Mouse (Mus musculus) myocyte (in vitro differentiated cells): ENCODE measurements around the gene Atrnl1. TPM values are rescaled to one million over a fixed set of nuclear protein-coding genes. Genes with fewer than 3 reads are reported as not detected.

ENCODE experiments used
- H3K27me3 ChIP-seq: one replicate; pipeline ENCODE4 v1.6.1; 2011; ENCODE audit not compliant: control insufficient read depth, insufficient read depth, insufficient read length
- H3K36me3 ChIP-seq: one replicate; pipeline ENCODE4 v1.6.1; 2011; ENCODE audit not compliant: control insufficient read depth, insufficient read depth
- H3K4me2 ChIP-seq: one replicate; pipeline ENCODE4 v1.6.1; 2011; ENCODE audit warnings: low read depth, control low read depth
- H3K4me3 ChIP-seq: one replicate; pipeline ENCODE4 v1.5.1; 2011; ENCODE audit warnings: mild to moderate bottlenecking, control low read depth, moderate library complexity
- H3K79me2 ChIP-seq: one replicate; pipeline ENCODE4 v1.6.1; 2011; ENCODE audit not compliant: control insufficient read depth, insufficient read depth
- H3ac ChIP-seq: one replicate; pipeline ENCODE4 v1.6.1; 2011; ENCODE audit not compliant: control insufficient read depth, insufficient read length
- CEBPB ChIP-seq: IDR thresholded peaks from 2 replicates; pipeline ENCODE4 v1.6.1; 2011; ENCODE audit warnings: mild to moderate bottlenecking, moderate library complexity; ENCODE audit not compliant: poor library complexity, insufficient read depth, severe bottlenecking
- E2F4 ChIP-seq: IDR thresholded peaks from one replicate; pipeline ENCODE4 v1.6.1; 2011; ENCODE audit warnings: mild to moderate bottlenecking, control low read depth, moderate library complexity; ENCODE audit not compliant: insufficient read depth
- MAX ChIP-seq: IDR thresholded peaks from one replicate; pipeline ENCODE4 v1.6.1; 2011; ENCODE audit warnings: low read depth, mild to moderate bottlenecking, control low read depth
- MYOD1 ChIP-seq, 3 experiments: IDR thresholded peaks; one replicate each; pipeline ENCODE4 v1.6.1; 2011; ENCODE audit warnings: control low read depth in 2 of 3, low read depth in 2 of 3, mild to moderate bottlenecking in 2 of 3, moderate library complexity in 1 of 3; ENCODE audit not compliant: insufficient read length in 2 of 3, control insufficient read depth in 1 of 3
- MYOG ChIP-seq, 3 experiments: IDR thresholded peaks; one replicate each; pipeline ENCODE4 v1.6.1; 2011; ENCODE audit warnings: control low read depth in 2 of 3, low read depth in 2 of 3, mild to moderate bottlenecking in 2 of 3; ENCODE audit not compliant: insufficient read length in 2 of 3, control insufficient read depth in 1 of 3, insufficient read depth in 1 of 3
- POLR2A ChIP-seq: IDR thresholded peaks from one replicate; pipeline ENCODE4 v1.6.1; 2011; ENCODE audit warnings: low read depth, mild to moderate bottlenecking, control low read depth, moderate library complexity; ENCODE audit not compliant: insufficient read length
- POLR2AphosphoS2 ChIP-seq: IDR thresholded peaks from one replicate; pipeline ENCODE4 v1.6.1; 2011; ENCODE audit warnings: low read depth, control low read depth; ENCODE audit not compliant: insufficient read length
- REST ChIP-seq: IDR thresholded peaks from one replicate; pipeline ENCODE4 v1.6.1; 2011; ENCODE audit warnings: mild to moderate bottlenecking, control low read depth, moderate library complexity; ENCODE audit not compliant: insufficient read depth, insufficient read length
- SRF ChIP-seq: IDR thresholded peaks from one replicate; pipeline ENCODE4 v1.6.1; 2011; ENCODE audit warnings: low read depth; ENCODE audit not compliant: control insufficient read depth, insufficient read length
- TCF12 ChIP-seq: IDR thresholded peaks from one replicate; pipeline ENCODE4 v1.6.1; 2011; ENCODE audit warnings: mild to moderate bottlenecking, control low read depth; ENCODE audit not compliant: poor library complexity, insufficient read depth, severe bottlenecking
- TCF3 ChIP-seq: IDR thresholded peaks from one replicate; pipeline ENCODE4 v1.6.1; 2011; ENCODE audit warnings: low read depth, control low read depth; ENCODE audit not compliant: insufficient read length
- USF1 ChIP-seq: IDR thresholded peaks from one replicate; pipeline ENCODE4 v1.6.1; 2011; ENCODE audit warnings: low read depth, mild to moderate bottlenecking, control low read depth, moderate library complexity
- polyA plus RNA-seq: library from polyadenylated mRNA; unstranded; fragments of >200 nt; fragmentation: generic; extraction: Trizol; gene quantifications from one replicate; pipeline ENCODE4 v1.2.1, GENCODE M21; 2012; ENCODE audit warnings: missing spikeins

Atrnl1 gene
- polyA plus RNA-seq, 1 experiment: 5.4 TPM

DNA sequence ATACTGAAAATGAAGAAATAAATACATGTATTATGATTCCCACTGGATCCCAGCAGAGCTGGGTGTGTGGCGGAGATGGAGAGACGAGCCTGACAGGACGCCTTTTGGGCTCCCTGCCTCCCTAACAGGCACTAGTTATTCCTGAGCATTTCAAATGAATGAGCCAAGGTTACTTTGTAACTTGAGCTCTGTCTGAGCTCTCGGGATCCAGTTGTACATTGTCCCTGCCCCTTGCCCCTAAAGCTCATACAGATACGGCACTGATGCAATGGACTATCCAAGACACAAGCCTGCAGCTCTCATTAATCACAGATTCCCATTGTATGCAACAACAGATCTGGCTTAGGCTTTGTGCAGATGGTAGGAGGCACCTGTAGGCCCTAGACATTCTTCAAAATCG, 464.4 kb downstream of the Atrnl1 start:
- H3K79me2 ChIP-seq: no peaks in the 10 kb centered on the region
- no peak overlapping the region for H3K4me3 ChIP-seq
- H3ac ChIP-seq: no peak overlapping the region
- H3K36me3 ChIP-seq: no peaks in the 10 kb centered on the region
- TF ChIP-seq TCF12 (no peak), USF1 (no peak), TCF3 (no peak)
- no peaks in the 10 kb centered on the region for H3K27me3 ChIP-seq
- no peak overlapping the region for H3K4me2 ChIP-seq

DNA sequence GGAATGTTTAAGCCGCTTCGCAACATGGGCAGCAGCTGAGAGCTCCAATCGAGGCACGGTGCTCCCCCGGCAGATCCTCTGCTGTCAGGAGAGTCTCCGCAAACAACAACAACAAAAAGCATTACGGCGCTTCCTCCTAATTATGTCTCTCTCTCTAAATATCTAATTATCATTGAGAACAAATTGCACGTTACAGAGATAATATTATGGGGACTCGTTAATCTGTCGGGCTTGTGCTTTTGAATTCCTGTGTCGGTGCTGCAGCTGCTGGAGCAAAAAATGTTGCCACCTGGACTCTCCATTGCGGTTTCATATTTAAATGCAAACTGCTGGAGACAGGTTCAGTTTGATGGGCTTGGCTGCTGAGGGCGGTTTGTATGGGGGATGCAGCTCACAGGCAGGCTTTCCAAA, 466.1 kb downstream of the Atrnl1 start:
- H3K36me3 ChIP-seq: no peaks in the 10 kb centered on the region

DNA sequence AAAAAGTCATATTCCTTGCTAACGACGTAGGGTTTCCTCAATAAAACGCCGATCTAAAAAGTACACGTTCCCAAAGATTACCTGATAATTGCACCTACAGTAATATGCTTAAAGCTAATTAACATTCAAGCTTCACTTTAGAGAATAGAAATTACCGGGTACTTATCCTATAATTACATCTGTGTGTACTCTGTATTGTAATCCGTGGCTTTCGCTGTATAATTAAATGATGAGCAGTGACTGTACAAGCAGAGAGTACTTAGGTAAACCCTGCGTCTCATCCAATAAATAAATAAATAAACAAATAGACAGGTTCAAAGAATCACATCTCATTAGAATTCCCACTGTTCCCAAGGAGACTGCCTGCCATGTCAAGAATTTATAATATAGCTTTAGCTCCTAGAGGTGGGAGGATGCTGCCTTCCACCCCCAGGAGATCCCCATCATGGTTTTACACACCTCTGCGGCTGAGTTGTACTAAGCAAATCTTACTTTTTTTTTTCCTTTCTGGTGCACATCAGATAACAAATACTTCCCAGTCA, 466.8 kb downstream of the Atrnl1 start:
- TF ChIP-seq REST (no peak), E2F4 (no peak), POLR2AphosphoS2 (no peak), MAX (no peak), TCF12 (no peak), SRF (no peak), USF1 (no peak), POLR2A (no peak), MYOD1 (IDR thresholded peaks at IDR 0.05; ENCODE audit: control insufficient read depth in 1 of 3, insufficient read length in 2 of 3, low read depth in 2 of 3) (no peak), CEBPB (no peak), TCF3 (no peak), MYOG (IDR thresholded peaks at IDR 0.05; ENCODE audit: control insufficient read depth in 1 of 3, insufficient read depth in 1 of 3, insufficient read length in 2 of 3, low read depth in 2 of 3) (no peak)
- H3K27me3 ChIP-seq: no peaks in the 10 kb centered on the region

More for the DNA sequence above, 466.1 kb downstream of the Atrnl1 start:
- TF ChIP-seq POLR2A (no peak), REST (no peak), MYOG (IDR thresholded peaks at IDR 0.05; ENCODE audit: control insufficient read depth in 1 of 3, insufficient read depth in 1 of 3, insufficient read length in 2 of 3, low read depth in 2 of 3) (no peak), SRF (no peak), POLR2AphosphoS2 (no peak), MAX (no peak), TCF3 (no peak), E2F4 (no peak), TCF12 (no peak), USF1 (no peak)
- Histone ChIP-seq H3K27me3 (no peaks in the 10 kb centered on the region), H3ac (no peak overlapping the region), H3K4me2 (no peak overlapping the region), H3K79me2 (no peaks in the 10 kb centered on the region), H3K4me3 (no peak overlapping the region)

DNA sequence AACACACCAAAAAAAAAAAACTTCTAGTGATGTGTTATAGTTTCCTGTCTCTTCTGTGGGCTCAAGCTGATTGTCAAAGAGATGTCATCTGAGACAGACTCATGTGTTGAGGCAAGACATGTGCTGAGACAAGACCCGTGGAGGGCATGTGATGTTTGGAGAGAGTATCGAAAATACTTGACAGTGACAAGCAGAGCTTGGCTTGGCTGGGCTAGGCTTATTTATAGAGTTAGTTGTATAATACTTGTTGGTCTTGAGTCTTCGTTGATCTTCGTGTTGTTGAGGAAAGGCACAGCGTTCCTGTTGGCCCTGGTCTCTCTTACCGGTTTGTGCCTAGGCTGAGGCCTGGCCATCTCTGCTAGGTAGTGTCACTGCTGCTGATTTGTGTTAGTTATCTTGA, 469.3 kb downstream of the Atrnl1 start:
- Histone ChIP-seq H3ac (no peak overlapping the region), H3K36me3 (no peaks in the 10 kb centered on the region), H3K27me3 (no peaks in the 10 kb centered on the region), H3K79me2 (no peaks in the 10 kb centered on the region), H3K4me2 (no peak overlapping the region), H3K4me3 (no peak overlapping the region)
- TF ChIP-seq MYOD1 (IDR thresholded peaks at IDR 0.05; ENCODE audit: control insufficient read depth in 1 of 3, insufficient read length in 2 of 3, low read depth in 2 of 3) (no peak), SRF (no peak), MYOG (IDR thresholded peaks at IDR 0.05; ENCODE audit: control insufficient read depth in 1 of 3, insufficient read depth in 1 of 3, insufficient read length in 2 of 3, low read depth in 2 of 3) (no peak), POLR2A (no peak), E2F4 (no peak), MAX (no peak), REST (no peak), CEBPB (no peak), USF1 (no peak)

More for the DNA sequence above, 466.8 kb downstream of the Atrnl1 start:
- no peaks in the 10 kb centered on the region for H3K79me2 ChIP-seq
- no peak overlapping the region for H3K4me2 ChIP-seq
- H3K36me3 ChIP-seq: no peaks in the 10 kb centered on the region
- H3ac ChIP-seq: no peak overlapping the region
- H3K4me3 ChIP-seq: no peak overlapping the region

DNA sequence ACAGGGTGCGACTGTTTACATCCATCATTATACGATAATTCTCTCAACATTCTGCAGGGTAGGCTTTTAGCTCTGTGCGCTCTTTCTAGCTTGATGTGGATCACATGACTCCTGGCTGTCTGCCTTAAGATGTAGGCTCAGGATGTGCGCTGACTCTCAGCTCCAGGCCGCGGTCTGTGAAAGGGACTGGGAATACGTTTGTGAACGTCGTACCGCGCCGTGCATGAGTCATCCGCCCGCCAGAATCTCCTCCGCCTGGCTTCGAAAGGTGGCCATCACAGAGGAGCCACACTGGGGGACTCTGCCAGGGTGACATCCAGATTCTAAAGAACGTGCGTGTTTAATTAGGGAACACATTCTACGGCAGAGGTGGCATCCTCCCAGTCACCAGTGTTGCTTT, 471.9 kb downstream of the Atrnl1 start:
- Histone ChIP-seq H3K79me2 (no peaks in the 10 kb centered on the region), H3K4me3 (no peak overlapping the region), H3ac (no peak overlapping the region), H3K27me3 (no peaks in the 10 kb centered on the region), H3K4me2 (no peak overlapping the region), H3K36me3 (no peaks in the 10 kb centered on the region)
- TF ChIP-seq REST (no peak), TCF3 (no peak), MYOG (IDR thresholded peaks at IDR 0.05; ENCODE audit: control insufficient read depth in 1 of 3, insufficient read depth in 1 of 3, insufficient read length in 2 of 3, low read depth in 2 of 3) (no peak), POLR2A (no peak), E2F4 (no peak), MAX (no peak), TCF12 (no peak), CEBPB (no peak), SRF (no peak), USF1 (no peak), MYOD1 (IDR thresholded peaks at IDR 0.05; ENCODE audit: control insufficient read depth in 1 of 3, insufficient read length in 2 of 3, low read depth in 2 of 3) (no peak), POLR2AphosphoS2 (no peak)
